Mouse (Mus musculus): ENCODE data around the gene Pabpc1l.

DNA sequence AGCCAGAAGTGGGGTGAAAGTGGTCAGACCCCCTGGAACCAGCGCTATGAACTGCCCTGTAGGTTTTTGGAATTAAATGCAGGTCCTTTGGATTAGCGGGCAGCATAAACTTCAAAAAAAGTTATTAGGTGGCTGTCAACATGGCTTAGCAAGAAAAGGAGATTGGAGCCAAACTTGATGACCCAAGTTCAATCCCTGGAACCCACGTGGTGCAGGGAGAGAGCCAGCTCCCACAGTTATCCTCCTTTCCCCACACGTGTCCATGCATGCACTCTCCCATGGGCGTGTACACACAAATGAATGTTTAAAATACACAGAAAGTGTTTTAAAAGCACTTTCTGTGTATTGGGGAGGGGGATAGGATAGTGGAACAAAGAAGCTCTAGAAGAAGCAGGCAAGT is 14.8 kb upstream of the Pabpc1l start:
- no peak for TF ChIP-seq POLR2A (IDR thresholded peaks at IDR 0.05; ENCODE audit: control insufficient read depth, extremely low read depth, insufficient read depth, low read length, poor library complexity)
- TF ChIP-seq CTCF (IDR thresholded peaks at IDR 0.05; ENCODE audit: borderline replicate concordance, control insufficient read depth, extremely low read depth, insufficient read depth, low read length, poor library complexity): no peak

Measured in thymus, adult 2 months (tissue).